ENCODE assay signal across 26 mouse cellular contexts in the genomic region with DNA sequence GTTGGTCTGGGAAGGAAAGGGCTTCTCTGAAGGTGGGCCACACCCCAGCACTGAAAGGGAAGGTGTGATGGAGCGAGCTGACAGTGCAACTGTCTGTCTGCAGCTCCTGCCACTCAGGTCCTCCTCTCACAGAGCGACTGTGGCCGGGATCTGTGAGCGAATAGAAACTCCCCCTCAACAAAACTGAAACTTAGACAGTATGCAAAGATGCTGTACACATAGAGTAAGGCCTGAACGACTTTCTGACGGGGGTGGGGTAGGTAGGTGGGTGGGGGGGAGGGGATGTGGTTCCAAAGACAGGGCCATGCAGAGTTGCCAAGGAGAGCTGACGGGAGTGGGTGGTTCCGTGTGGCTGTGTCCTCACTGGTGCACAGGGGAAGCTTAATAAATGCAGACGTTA. TPM values are rescaled to one million over a fixed set of nuclear protein-coding genes. Genes with fewer than 3 reads are reported as not detected.
A peak's percentile ranks its signal among the peaks of the same experiment; 100 is the strongest.
DNase-seq lines count a peak whose midpoint lies in the region; ATAC-seq and TF ChIP-seq lines count a peak whose summit lies in the region.
"Had no signal": no experiment of that assay in that cellular context is flagged by ENCODE, and none has a peak within 500 bp of the region (broad histone marks: within the 10 kb centered on the region; RNA-seq: fewer than 3 reads in every experiment).

No protein-coding gene starts in this region.

- no peaks in the 10 kb centered on the region for H3K36me3 ChIP-seq in embryonic facial prominence, embryonic 14.5 days (ENCODE audit: control insufficient read depth, insufficient read depth, low read length)
- no peaks in the 10 kb centered on the region for H3K36me3 ChIP-seq in embryonic facial prominence, embryonic 10.5 days (replicated peaks)
- H3K36me3 ChIP-seq: embryonic facial prominence, embryonic 12.5 days; forebrain, embryonic 12.5 days; forebrain, embryonic 15.5 days; heart, embryonic 12.5 days; heart, embryonic 15.5 days; hindbrain, embryonic 10.5 days; hindbrain, embryonic 13.5 days; intestine, embryonic 15.5 days had no signal

- H3K27me3 ChIP-seq in embryonic facial prominence, embryonic 14.5 days (replicated peaks; ENCODE audit: control insufficient read depth, insufficient read depth, low read length), result no peaks in the 10 kb centered on the region
- no peaks in the 10 kb centered on the region for H3K27me3 ChIP-seq in embryonic facial prominence, embryonic 10.5 days (replicated peaks; ENCODE audit: low read depth, poor library complexity, severe bottlenecking)
- H3K27me3 ChIP-seq: embryonic facial prominence, embryonic 12.5 days; forebrain, embryonic 12.5 days; forebrain, embryonic 15.5 days; heart, embryonic 12.5 days; heart, embryonic 15.5 days; hindbrain, embryonic 13.5 days; intestine, embryonic 15.5 days had no signal

- H3K4me1 ChIP-seq in embryonic facial prominence, embryonic 14.5 days (ENCODE audit: control insufficient read depth, insufficient read depth, low read length), result 0 out of 2 replicates have a peak, but pooled peaks cover 5% of the 10 kb centered on the region
- H3K4me1 ChIP-seq in embryonic facial prominence, embryonic 10.5 days, result peaks cover 11% of the 10 kb centered on the region
- H3K4me1 ChIP-seq: forebrain, embryonic 12.5 days; forebrain, embryonic 15.5 days; heart, embryonic 12.5 days; heart, embryonic 15.5 days; hindbrain, embryonic 10.5 days; hindbrain, embryonic 13.5 days had no signal

- intact Hi-C loops in left cerebral cortex, adult 2 months (cut with DNase I), result no loop called here

- TF ChIP-seq CTCF in left cerebral cortex, adult 2 months (IDR thresholded peaks at IDR 0.05), result no peak

- H3K4me2 ChIP-seq in embryonic facial prominence, embryonic 14.5 days (ENCODE audit: low read depth, low read length), result no peak overlapping the region
- H3K4me2 ChIP-seq: embryonic facial prominence, embryonic 12.5 days; forebrain, embryonic 12.5 days; forebrain, embryonic 15.5 days; heart, embryonic 12.5 days; heart, embryonic 15.5 days; hindbrain, embryonic 13.5 days; intestine, embryonic 15.5 days had no signal

- WGBS in embryonic facial prominence, embryonic 14.5 days, result 70% methylated on average over 9 of the region's 9 CpGs
- 83% methylated on average over 9 of the region's 9 CpGs for whole genome bisulfite sequencing in embryonic facial prominence, embryonic 10.5 days

- no peak overlapping the region for H3K4me3 ChIP-seq in embryonic facial prominence, embryonic 14.5 days (ENCODE audit: low read depth, low read length)
- no peak overlapping the region for H3K4me3 ChIP-seq in embryonic facial prominence, embryonic 10.5 days
- H3K4me3 ChIP-seq in left cerebral cortex, adult 2 months, result no peak overlapping the region
- H3K4me3 ChIP-seq: embryonic facial prominence, embryonic 12.5 days; erythroblast, embryonic 14.5 days; forebrain, embryonic 12.5 days; forebrain, embryonic 15.5 days; heart, embryonic 12.5 days; heart, embryonic 15.5 days; hindbrain, embryonic 10.5 days; hindbrain, embryonic 13.5 days; intestine, embryonic 15.5 days had no signal

- no peak for ATAC-seq in embryonic facial prominence, embryonic 14.5 days (ENCODE audit: low read depth)
- ATAC-seq in neutrophil, adult 5-6 weeks (ENCODE audit: extremely low read depth, insufficient number of reproducible peaks, low FRiP score, poor library complexity, severe bottlenecking), result peak; percentile 69
- ATAC-seq: forebrain, embryonic 15.5 days; hindbrain, embryonic 16.5 days; intestine, embryonic 15.5 days had no signal

- H3K27ac ChIP-seq in embryonic facial prominence, embryonic 14.5 days (replicated peaks; ENCODE audit: low read depth, low read length), result 0 out of 2 replicates have a peak overlapping the region, but pooled peaks have one; percentile 44
- H3K27ac ChIP-seq in embryonic facial prominence, embryonic 10.5 days (replicated peaks), result no peak overlapping the region
- no peak overlapping the region for H3K27ac ChIP-seq in left cerebral cortex, adult 2 months
- H3K27ac ChIP-seq: forebrain, embryonic 12.5 days; forebrain, embryonic 15.5 days; heart, embryonic 15.5 days; hindbrain, embryonic 10.5 days; hindbrain, embryonic 13.5 days; intestine, embryonic 15.5 days had no signal

- H3K9ac ChIP-seq in embryonic facial prominence, embryonic 14.5 days (ENCODE audit: low read depth, low read length), result no peak overlapping the region
- H3K9ac ChIP-seq: embryonic facial prominence, embryonic 12.5 days; forebrain, embryonic 12.5 days; forebrain, embryonic 15.5 days; heart, embryonic 12.5 days; heart, embryonic 15.5 days; hindbrain, embryonic 13.5 days; intestine, embryonic 15.5 days had no signal

- H3K9me3 ChIP-seq in embryonic facial prominence, embryonic 14.5 days (ENCODE audit: control insufficient read depth, low read length), result no peaks in the 10 kb centered on the region
- no peaks in the 10 kb centered on the region for H3K9me3 ChIP-seq in embryonic facial prominence, embryonic 10.5 days
- H3K9me3 ChIP-seq: embryonic facial prominence, embryonic 12.5 days; forebrain, embryonic 12.5 days; forebrain, embryonic 15.5 days; heart, embryonic 12.5 days; heart, embryonic 15.5 days; hindbrain, embryonic 10.5 days; hindbrain, embryonic 13.5 days; intestine, embryonic 15.5 days had no signal

- no peak for DNase-seq in embryonic facial prominence, embryonic 14.5 days (ENCODE audit: low spot score)
- no peak for DNase-seq in embryonic facial prominence, embryonic 10.5 days (ENCODE audit: low spot score)
- DNase-seq in R1 (ENCODE audit: low read depth, low spot score), result peak; percentile 13
- DNase-seq in embryo, embryonic 10 days (ENCODE audit: low spot score), result no peak
- DNase-seq in left cerebral cortex, adult 2 months (ENCODE audit: extremely low spot score in 1 of 2, low spot score in 2 of 2), result no peak
- DNase-seq: adrenal gland, adult 2 months; adrenal gland, postnatal 14 days; cerebellum, adult 11-12 months; cerebellum, adult 8-10 months; cerebellum, postnatal 10 days; cerebellum, postnatal 36 days; gastrocnemius, postnatal 25 days; heart, adult 18-20 months; heart, postnatal 10 days; heart, postnatal 36 days had no signal

RNA-seq across cellular contexts. Expression of gene Plcg2, which starts 19.8 kb away (rescaled TPM):
- 3.8 and 4.1 TPM in 2 replicates for polyA plus RNA-seq in embryonic facial prominence, embryonic 14.5 days (2014; fragmentation: Nextera tagmentation; extraction: Ambion mirVana)
- polyA plus RNA-seq in embryonic facial prominence, embryonic 10.5 days (2016; fragmentation: Nextera tagmentation; extraction: Ambion mirVana), result 5.4 and 5.8 TPM in 2 replicates
- 220 and 238 TPM in 2 replicates for total RNA-seq in neutrophil, adult 5-6 weeks (2017)
- total RNA-seq in left cerebral cortex, adult 2 months (2021), result 1 to 10 TPM; 2.4 to 2.9 TPM

Comparison
In these comparisons a context has a peak if more than half of its experiments do, and no peak if none do; other contexts are left out.
1. RNA of gene Plcg2, which starts 19.8 kb away (total RNA-seq): 220 to 238 TPM in neutrophil, adult 5-6 weeks; 2.4 to 2.9 TPM in left cerebral cortex, adult 2 months; every median in the first group is over 10 times any median in the second.